Comparison of ENCODE assay signal across 8 mouse cellular contexts in genomic region chr3:95317414-95318080, GRCm38 (mm10). TPM values are rescaled to one million over a fixed set of nuclear protein-coding genes. Genes with fewer than 3 reads are reported as not detected.
DNase-seq lines count a peak whose midpoint lies in the region; ATAC-seq and TF ChIP-seq lines count a peak whose summit lies in the region.

No protein-coding gene starts in this region.

- H3K9ac ChIP-seq in CH12.LX (ENCODE audit: insufficient read depth, low read depth), result 0 out of 2 replicates have a peak overlapping the region, but pooled peaks have one; percentile 1
- no peak overlapping the region for H3K9ac ChIP-seq in embryonic facial prominence, embryonic 12.5 days
- peak overlapping the region; percentile 32; the same call in 1 of the 2 replicates for H3K9ac ChIP-seq in heart, postnatal 0 days (replicated peaks; ENCODE audit: low read depth, low read length)
- H3K9ac ChIP-seq in lung, embryonic 16.5 days (ENCODE audit: low read length), result peak overlapping the region; percentile 57

- dilution Hi-C loops in CH12.LX (cut with MboI; ENCODE audit: extremely low pct_ligation_motif_present, extremely low pct_unique_long_range_greater_than_20kb, low sequenced_read_pairs), result no loop called here

- no peak for TF ChIP-seq EP300 in CH12.LX (IDR thresholded peaks at IDR 0.05; ENCODE audit: low read length)
- no peak for TF ChIP-seq EP300 in heart, postnatal 0 days (IDR thresholded peaks at IDR 0.05; ENCODE audit: low read depth)

- peaks cover 32 to 49% of the 10 kb centered on the region in 2 experiments for H3K36me3 ChIP-seq in CH12.LX (replicated peaks in 1 of 2; ENCODE audit: control insufficient read depth in 1 of 2, insufficient read depth in 1 of 2, low read length in 1 of 2)
- peaks cover 35% of the 10 kb centered on the region for H3K36me3 ChIP-seq in embryonic facial prominence, embryonic 12.5 days
- peaks cover 28% of the 10 kb centered on the region for H3K36me3 ChIP-seq in heart, postnatal 0 days (replicated peaks; ENCODE audit: control insufficient read depth, insufficient read depth, low read length)
- H3K36me3 ChIP-seq in lung, embryonic 16.5 days (ENCODE audit: control insufficient read depth, insufficient read depth, low read length), result peaks cover 23% of the 10 kb centered on the region

- peak; percentile 76 to 77 for TF ChIP-seq CTCF in CH12.LX (conservative IDR thresholded peaks at IDR 0.05 in 1 of 2, IDR thresholded peaks at IDR 0.05 in 1 of 2; ENCODE audit: low read depth in 2 of 2, low read length in 2 of 2)
- TF ChIP-seq CTCF in heart, postnatal 0 days (IDR thresholded peaks at IDR 0.05; ENCODE audit: low read depth), result peak; percentile 59

- H3K27me3 ChIP-seq in CH12.LX (replicated peaks), result no peaks in the 10 kb centered on the region
- H3K27me3 ChIP-seq in embryonic facial prominence, embryonic 12.5 days, result no peaks in the 10 kb centered on the region
- no peaks in the 10 kb centered on the region for H3K27me3 ChIP-seq in heart, postnatal 0 days (ENCODE audit: control insufficient read depth, insufficient read depth, low read length)
- H3K27me3 ChIP-seq in lung, embryonic 16.5 days (ENCODE audit: control insufficient read depth, insufficient read depth, low read depth, low read length), result no peaks in the 10 kb centered on the region

- peak; percentile 38 for ATAC-seq in activated CD4-positive, CD25-positive, alpha-beta regulatory T cell, adult 4 months
- ATAC-seq in embryonic facial prominence, embryonic 12.5 days (ENCODE audit: insufficient number of reproducible peaks, insufficient read depth, low FRiP score, low TSS enrichment), result no peak
- ATAC-seq in heart, postnatal 0 days (ENCODE audit: insufficient read depth, low read depth), result no peak
- peak; percentile 58 for ATAC-seq in lung, embryonic 16.5 days (ENCODE audit: low read depth)

- H3K27ac ChIP-seq in CH12.LX (ENCODE audit: insufficient read depth, low read depth), result no peak overlapping the region
- H3K27ac ChIP-seq in embryonic facial prominence, embryonic 12.5 days, result no peak overlapping the region
- H3K27ac ChIP-seq in heart, postnatal 0 days (ENCODE audit: low read depth), result peak overlapping the region; percentile 76
- H3K27ac ChIP-seq in lung, embryonic 16.5 days (ENCODE audit: low read length), result peak overlapping the region; percentile 89

- peak; percentile 69 for DNase-seq in CH12.LX (ENCODE audit: extremely low read depth)
- peak; percentile 41 for DNase-seq in heart, postnatal 0 days (ENCODE audit: low spot score)
- peak; percentile 81 to 86 for DNase-seq in kidney, postnatal 4 days
- DNase-seq in right cerebral cortex, adult 18-20 months, result peak; percentile 65
- DNase-seq in ovary, adult 18-20 months (ENCODE audit: low spot score), result no peak

- H3K79me2 ChIP-seq in CH12.LX (replicated peaks; ENCODE audit: control insufficient read depth, extremely low read depth, insufficient read depth, poor library complexity, severe bottlenecking), result peaks cover 46% of the 10 kb centered on the region

- no peak for TF ChIP-seq POLR2A in CH12.LX (IDR thresholded peaks at IDR 0.05; ENCODE audit: low read depth, low read length)

- H3K4me1 ChIP-seq in CH12.LX (ENCODE audit: control insufficient read depth in 1 of 2, insufficient read depth in 2 of 2), result peaks cover 19 to 43% of the 10 kb centered on the region in 2 experiments
- peaks cover 30% of the 10 kb centered on the region for H3K4me1 ChIP-seq in embryonic facial prominence, embryonic 12.5 days
- peaks cover 29% of the 10 kb centered on the region for H3K4me1 ChIP-seq in heart, postnatal 0 days (ENCODE audit: control insufficient read depth, insufficient read depth)
- peaks cover 32% of the 10 kb centered on the region for H3K4me1 ChIP-seq in lung, embryonic 16.5 days (replicated peaks; ENCODE audit: control insufficient read depth, insufficient read depth, low read length)

- no peaks in the 10 kb centered on the region for H3K9me3 ChIP-seq in CH12.LX (replicated peaks; ENCODE audit: low read length)
- no peaks in the 10 kb centered on the region for H3K9me3 ChIP-seq in embryonic facial prominence, embryonic 12.5 days
- H3K9me3 ChIP-seq in heart, postnatal 0 days (replicated peaks; ENCODE audit: control insufficient read depth, low read length), result no peaks in the 10 kb centered on the region
- H3K9me3 ChIP-seq in lung, embryonic 16.5 days (ENCODE audit: control insufficient read depth, low read length), result no peaks in the 10 kb centered on the region

- in situ Hi-C loops in CH12.LX (cut with MboI; ENCODE audit: low pct_ligation_motif_present, low pct_unique_long_range_greater_than_20kb, low sequenced_read_pairs), result loop anchor here (5.0 kb wide), 1 partner anchor 35 kb away; no protein-coding TSS in a partner anchor

- H3K4me2 ChIP-seq in CH12.LX (ENCODE audit: insufficient read depth, low read depth, poor library complexity, severe bottlenecking), result peak overlapping the region; percentile 73
- peak overlapping the region; percentile 28 for H3K4me2 ChIP-seq in embryonic facial prominence, embryonic 12.5 days (replicated peaks)
- H3K4me2 ChIP-seq in heart, postnatal 0 days (ENCODE audit: low read depth, low read length), result peak overlapping the region; percentile 54
- peak overlapping the region; percentile 31 for H3K4me2 ChIP-seq in lung, embryonic 16.5 days (ENCODE audit: low read depth, low read length)

- H3K4me3 ChIP-seq in CH12.LX (replicated peaks in 1 of 3; ENCODE audit: low read depth in 2 of 3, low read length in 2 of 3, poor library complexity in 1 of 3), result no peak overlapping the region
- H3K4me3 ChIP-seq in embryonic facial prominence, embryonic 12.5 days, result peak overlapping the region; percentile 5; the same call in 1 of the 2 replicates
- no peak overlapping the region; the same call in 1 of the 2 replicates for H3K4me3 ChIP-seq in heart, postnatal 0 days (ENCODE audit: low read depth, low read length)
- H3K4me3 ChIP-seq in lung, embryonic 16.5 days (ENCODE audit: low read length), result peak overlapping the region; percentile 15

- peak; percentile 13 for TF ChIP-seq RAD21 in CH12.LX (IDR thresholded peaks at IDR 0.05; ENCODE audit: low read depth, low read length)

- WGBS in embryonic facial prominence, embryonic 12.5 days, result 19% methylated on average over 12 of the region's 12 CpGs
- WGBS in heart, postnatal 0 days, result 17% methylated on average over 12 of the region's 12 CpGs
- 13% methylated on average over 12 of the region's 12 CpGs for whole genome bisulfite sequencing in lung, embryonic 16.5 days

RNA-seq across cellular contexts. Expression of gene Cers2, which starts 3.0 kb away (rescaled TPM):
- 70.6 and 81.1 TPM in 2 replicates for total RNA-seq in CH12.LX (2012; rRNA removed)
- total RNA-seq in CH12.LX (2014; rRNA removed), result 96.7 and 105 TPM in 2 replicates
- 84.5 and 89.8 TPM in 2 replicates for polyA plus RNA-seq in CH12.LX (2012; ENCODE audit: insufficient read length, low read depth)
- 100 to 1,000 TPM; 139 to 172 TPM for polyA plus RNA-seq in activated CD4-positive, CD25-positive, alpha-beta regulatory T cell, adult 4 months (2017; shearing (Covaris generic))
- polyA plus RNA-seq in embryonic facial prominence, embryonic 12.5 days (2016; fragmentation: Nextera tagmentation; extraction: Ambion mirVana), result 155 and 156 TPM in 2 replicates
- 108 and 126 TPM in 2 replicates for total RNA-seq in heart, postnatal 0 days (2014; rRNA removed; ENCODE audit: low replicate concordance)
- 88.4 and 89.4 TPM in 2 replicates for polyA plus RNA-seq in heart, postnatal 0 days (2015; fragmentation: Nextera tagmentation; extraction: Ambion mirVana)
- polyA plus RNA-seq in lung, embryonic 16.5 days (2015; fragmentation: Nextera tagmentation; extraction: Ambion mirVana), result 221 and 230 TPM in 2 replicates

RNA-seq across cellular contexts. Expression of gene Anxa9, which starts 10.6 kb away (rescaled TPM):
- total RNA-seq in CH12.LX (2012; rRNA removed) (1.9 and 2.5 TPM in 2 replicates), CH12.LX (2014; rRNA removed) (1.4 and 1.5 TPM in 2 replicates)
- polyA plus RNA-seq in CH12.LX (2012; ENCODE audit: insufficient read length, low read depth), result 3.6 and 4.1 TPM in 2 replicates
- polyA plus RNA-seq in activated CD4-positive, CD25-positive, alpha-beta regulatory T cell, adult 4 months (2017; shearing (Covaris generic)), result under 1 TPM in 1 of 2 experiments, not detected in 1; 0.83 TPM
- polyA plus RNA-seq in embryonic facial prominence, embryonic 12.5 days (2016; fragmentation: Nextera tagmentation; extraction: Ambion mirVana), result 1.3 and 1.6 TPM in 2 replicates
- total RNA-seq in heart, postnatal 0 days (2014; rRNA removed; ENCODE audit: low replicate concordance), result 0.11 and 0.15 TPM in 2 replicates
- 0.49 and 0.67 TPM in 2 replicates for polyA plus RNA-seq in heart, postnatal 0 days (2015; fragmentation: Nextera tagmentation; extraction: Ambion mirVana)
- polyA plus RNA-seq in lung, embryonic 16.5 days (2015; fragmentation: Nextera tagmentation; extraction: Ambion mirVana), result 1.7 and 2.0 TPM in 2 replicates

RNA-seq across cellular contexts. Expression of gene Prune1, which starts 35.7 kb away (rescaled TPM):
- total RNA-seq in CH12.LX (2012; rRNA removed) (7.1 and 8.4 TPM in 2 replicates), CH12.LX (2014; rRNA removed) (7.1 and 8.5 TPM in 2 replicates)
- polyA plus RNA-seq in CH12.LX (2012; ENCODE audit: insufficient read length, low read depth), result 8.8 and 9.1 TPM in 2 replicates
- polyA plus RNA-seq in activated CD4-positive, CD25-positive, alpha-beta regulatory T cell, adult 4 months (2017; shearing (Covaris generic)), result 1 to 10 TPM; 6.3 to 9.7 TPM
- 25.7 and 26.4 TPM in 2 replicates for polyA plus RNA-seq in embryonic facial prominence, embryonic 12.5 days (2016; fragmentation: Nextera tagmentation; extraction: Ambion mirVana)
- total RNA-seq in heart, postnatal 0 days (2014; rRNA removed; ENCODE audit: low replicate concordance), result 28.6 and 35.6 TPM in 2 replicates
- 22.5 and 23.0 TPM in 2 replicates for polyA plus RNA-seq in heart, postnatal 0 days (2015; fragmentation: Nextera tagmentation; extraction: Ambion mirVana)
- 23.2 and 23.9 TPM in 2 replicates for polyA plus RNA-seq in lung, embryonic 16.5 days (2015; fragmentation: Nextera tagmentation; extraction: Ambion mirVana)

RNA-seq across cellular contexts. Expression of gene Mindy1, which starts 36.4 kb away (rescaled TPM):
- total RNA-seq in CH12.LX (2012; rRNA removed) (4.9 and 5.4 TPM in 2 replicates), CH12.LX (2014; rRNA removed) (5.0 and 6.0 TPM in 2 replicates)
- 8.7 and 14.4 TPM in 2 replicates for polyA plus RNA-seq in CH12.LX (2012; ENCODE audit: insufficient read length, low read depth)
- polyA plus RNA-seq in activated CD4-positive, CD25-positive, alpha-beta regulatory T cell, adult 4 months (2017; shearing (Covaris generic)), result 10 to 100 TPM; 19.3 to 21.6 TPM
- 43.3 TPM in 2 replicates for polyA plus RNA-seq in embryonic facial prominence, embryonic 12.5 days (2016; fragmentation: Nextera tagmentation; extraction: Ambion mirVana)
- 28.0 and 64.4 TPM in 2 replicates for total RNA-seq in heart, postnatal 0 days (2014; rRNA removed; ENCODE audit: low replicate concordance)
- 27.8 and 28.4 TPM in 2 replicates for polyA plus RNA-seq in heart, postnatal 0 days (2015; fragmentation: Nextera tagmentation; extraction: Ambion mirVana)
- polyA plus RNA-seq in lung, embryonic 16.5 days (2015; fragmentation: Nextera tagmentation; extraction: Ambion mirVana), result 41.0 and 47.0 TPM in 2 replicates

RNA-seq across cellular contexts. Expression of gene Setdb1, which starts 39.5 kb away (rescaled TPM):
- total RNA-seq in CH12.LX (2012; rRNA removed) (33.7 and 36.1 TPM in 2 replicates), CH12.LX (2014; rRNA removed) (43.2 and 46.5 TPM in 2 replicates)
- polyA plus RNA-seq in CH12.LX (2012; ENCODE audit: insufficient read length, low read depth), result 45.1 and 49.5 TPM in 2 replicates
- 10 to 100 TPM; 16.9 to 25.5 TPM for polyA plus RNA-seq in activated CD4-positive, CD25-positive, alpha-beta regulatory T cell, adult 4 months (2017; shearing (Covaris generic))
- 61.8 and 63.6 TPM in 2 replicates for polyA plus RNA-seq in embryonic facial prominence, embryonic 12.5 days (2016; fragmentation: Nextera tagmentation; extraction: Ambion mirVana)
- 9.5 and 11.3 TPM in 2 replicates for total RNA-seq in heart, postnatal 0 days (2014; rRNA removed; ENCODE audit: low replicate concordance)
- 7.9 and 8.0 TPM in 2 replicates for polyA plus RNA-seq in heart, postnatal 0 days (2015; fragmentation: Nextera tagmentation; extraction: Ambion mirVana)
- polyA plus RNA-seq in lung, embryonic 16.5 days (2015; fragmentation: Nextera tagmentation; extraction: Ambion mirVana), result 35.4 and 38.4 TPM in 2 replicates

Comparison
In these comparisons a context has a peak if more than half of its experiments do, and no peak if none do; other contexts are left out.
1. H3K27ac ChIP-seq: peak in heart, postnatal 0 days (single experiment) and lung, embryonic 16.5 days (single experiment); none in CH12.LX (single experiment) and embryonic facial prominence, embryonic 12.5 days (single experiment).
2. H3K4me3 ChIP-seq: peak in embryonic facial prominence, embryonic 12.5 days (single experiment) and lung, embryonic 16.5 days (single experiment); none in CH12.LX (0 of 3) and heart, postnatal 0 days (single experiment).
3. ATAC-seq: peak in activated CD4-positive, CD25-positive, alpha-beta regulatory T cell, adult 4 months (single experiment) and lung, embryonic 16.5 days (single experiment); none in embryonic facial prominence, embryonic 12.5 days (single experiment) and heart, postnatal 0 days (single experiment).
4. Peak in every context shown above with its lines, with median percentiles within 50 percentile points of each other: H3K4me2 ChIP-seq.